Mouse (Mus musculus) ES-E14 (cell line): ENCODE results near the gene Irf4.

Source experiments
- HCFC1 ChIP-seq: IDR thresholded peaks from 2 replicates; pipeline ENCODE4 v1.6.1; 2012; ENCODE audit warnings: low read length, inconsistent platforms, borderline replicate concordance; ENCODE audit not compliant: insufficient read depth
- ZNF384 ChIP-seq: IDR thresholded peaks from 2 replicates; pipeline ENCODE4 v1.6.1; 2012; ENCODE audit warnings: low read depth, low read length, inconsistent platforms

DNA sequence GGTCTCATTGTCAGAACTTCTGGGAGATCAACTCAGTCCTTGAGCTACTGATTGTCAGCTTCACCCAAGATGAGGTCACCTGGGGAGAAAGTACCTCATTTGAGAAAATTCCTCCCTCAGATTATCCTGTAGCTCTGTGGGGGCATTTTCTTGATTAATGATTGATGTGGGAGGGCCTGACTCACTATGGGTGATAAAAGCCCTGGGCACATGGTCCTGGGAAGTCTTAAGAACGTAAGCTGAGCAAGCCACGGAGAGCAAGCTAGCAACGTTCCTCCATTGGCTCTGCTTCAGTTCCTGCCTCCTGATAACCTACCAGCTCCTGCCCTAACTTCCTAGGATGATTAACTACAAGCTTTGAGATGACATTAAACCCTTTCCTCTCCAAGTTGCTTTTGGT lies 35.4 kb upstream of the Irf4 start:
- TF ChIP-seq ZNF384: no peak
- TF ChIP-seq HCFC1: no peak
